Mouse (Mus musculus) C2C12 (cell line): ENCODE results near the gene Apba3. TPM values are rescaled to one million over a fixed set of nuclear protein-coding genes. Genes with fewer than 3 reads are reported as not detected.
A peak's percentile ranks its signal among the peaks of the same experiment; 100 is the strongest.
"Not testable (repeated sequence)": the region's sequence is repeated elsewhere in the genome, so short reads cannot be mapped to it uniquely, and the experiment has no call there.

Experiments
- H3K27me3 ChIP-seq: one replicate; pipeline ENCODE4 v1.6.1; 2011; ENCODE audit not compliant: control insufficient read depth, insufficient read depth, insufficient read length
- H3K36me3 ChIP-seq: one replicate; pipeline ENCODE4 v1.6.1; 2011; ENCODE audit not compliant: control insufficient read depth, insufficient read depth
- H3K4me3 ChIP-seq: one replicate; pipeline ENCODE4 v1.5.1; 2011; ENCODE audit warnings: mild to moderate bottlenecking, control low read depth; ENCODE audit not compliant: poor library complexity, insufficient read depth, severe bottlenecking
- H3K79me2 ChIP-seq: one replicate; pipeline ENCODE4 v1.6.1; 2011; ENCODE audit not compliant: control insufficient read depth, insufficient read depth
- H3K79me3 ChIP-seq: one replicate; pipeline ENCODE4 v1.6.1; 2011; ENCODE audit warnings: low read depth, control low read depth
- H3ac ChIP-seq: one replicate; pipeline ENCODE3; 2011; ENCODE audit warnings: low read depth; ENCODE audit not compliant: control insufficient read depth, insufficient read length
- CEBPB ChIP-seq: IDR thresholded peaks from one replicate; pipeline ENCODE4 v1.6.1; 2011; ENCODE audit warnings: low read depth, mild to moderate bottlenecking, control low read depth, moderate library complexity
- CTCF ChIP-seq: IDR thresholded peaks from one replicate; pipeline ENCODE4 v1.5.1; 2011; ENCODE audit not compliant: control insufficient read depth, insufficient read depth, insufficient read length
- MAX ChIP-seq: IDR thresholded peaks from one replicate; pipeline ENCODE4 v1.6.1; 2011; ENCODE audit warnings: mild to moderate bottlenecking, control low read depth
- MYOD1 ChIP-seq: IDR thresholded peaks from one replicate; pipeline ENCODE4 v1.6.1; 2011; ENCODE audit warnings: low read depth; ENCODE audit not compliant: control insufficient read depth, insufficient read length
- MYOG ChIP-seq: IDR thresholded peaks from one replicate; pipeline ENCODE4 v1.6.1; 2011; ENCODE audit not compliant: control insufficient read depth, insufficient read length; ENCODE audit errors: extremely low read depth
- long read RNA-seq, 2 experiments: library from polyadenylated mRNA; unstranded; transcript quantifications; one replicate each; pipeline ENCODE4 v2.0.0; 2019 to 2020
- polyA plus RNA-seq: library from polyadenylated mRNA; unstranded; fragments of >200 nt; fragmentation: generic; extraction: Trizol; gene quantifications from one replicate; pipeline ENCODE4 v1.2.1, GENCODE M21; 2012; ENCODE audit warnings: missing spikeins

Apba3 gene
- polyA plus RNA-seq = 103 TPM
- long read RNA-seq, experiment 1, transcript Apba3-201 (11 exons, 2,106 nt) = major isoform, 39 of 57 reads
- long read RNA-seq, experiment 1, partial matches to known transcripts = 8 of 57 reads
- long read RNA-seq, experiment 1, other reads (novel, unspliced or antisense) = 10 of 57 reads
- long read RNA-seq, experiment 2, transcript Apba3-201 (11 exons, 2,106 nt) = major isoform, 216 of 313 reads
- long read RNA-seq, experiment 2, partial matches to known transcripts = 34 of 313 reads
- long read RNA-seq, experiment 2, other reads (novel, unspliced or antisense) = 63 of 313 reads

DNA sequence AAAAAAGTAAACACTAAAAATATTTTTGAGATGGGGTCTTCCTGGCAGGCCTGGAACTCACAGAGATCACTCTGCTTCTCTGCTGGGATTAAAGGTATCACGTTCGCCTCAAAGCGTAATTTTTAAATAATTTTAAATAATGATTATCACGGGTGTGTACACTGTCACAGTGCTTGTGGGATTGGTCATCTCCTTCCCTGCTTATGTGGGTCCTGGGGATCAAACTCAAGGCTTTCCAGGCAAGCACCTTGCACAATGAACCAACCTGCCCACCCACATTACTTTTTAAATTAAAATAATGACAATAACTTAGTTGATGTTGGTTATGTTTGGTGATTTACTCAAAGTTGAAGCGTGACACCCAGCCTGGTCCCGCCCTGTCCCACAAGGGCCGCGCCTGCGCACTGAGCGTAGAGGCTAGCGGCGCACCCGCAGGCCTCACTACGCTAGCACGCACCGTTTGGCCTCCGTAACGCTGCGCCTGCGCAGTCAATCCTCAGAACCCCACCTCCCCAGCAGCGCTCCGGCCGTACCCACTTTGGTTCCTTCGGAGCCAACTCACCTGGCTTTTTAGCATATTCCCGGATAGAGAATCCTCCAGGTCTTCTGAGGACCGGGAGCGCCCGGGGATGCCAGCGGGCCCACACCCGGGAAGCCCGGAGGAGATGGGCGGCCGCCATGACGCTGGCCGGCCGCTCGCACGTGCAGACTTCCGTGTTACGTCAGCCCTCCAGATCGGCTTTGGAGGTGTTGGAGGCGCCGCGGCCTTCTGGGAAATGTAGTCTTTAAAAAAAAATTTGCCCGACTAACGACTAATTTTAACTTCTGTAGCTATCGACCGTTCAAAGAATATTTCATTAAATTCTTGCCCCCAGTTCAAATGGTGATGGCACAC lies at the start of gene Apba3, which contains the start of gene Mrpl54:
Gene Apba3, plus strand, starts transcription at position 750 of the 895 bp plus-strand sequence.
Gene Mrpl54, minus strand, starts transcription at position 724 of the 895 bp plus-strand sequence.
- Histone ChIP-seq H3K4me3 (peak within 1 kb of the TSS; percentile 48), H3K79me2 (peaks cover 41% of the 10 kb centered on the region), H3ac (peak within 1 kb of the TSS; percentile 55), H3K79me3 (peaks cover 13% of the 10 kb centered on the region), H3K36me3 (peaks cover 32% of the 10 kb centered on the region), H3K27me3 (no peaks in the 10 kb centered on the region)
- TF ChIP-seq CEBPB = peak; percentile 24
- TF ChIP-seq MYOG = no peak
- peak; percentile 96 for TF ChIP-seq MAX

DNA sequence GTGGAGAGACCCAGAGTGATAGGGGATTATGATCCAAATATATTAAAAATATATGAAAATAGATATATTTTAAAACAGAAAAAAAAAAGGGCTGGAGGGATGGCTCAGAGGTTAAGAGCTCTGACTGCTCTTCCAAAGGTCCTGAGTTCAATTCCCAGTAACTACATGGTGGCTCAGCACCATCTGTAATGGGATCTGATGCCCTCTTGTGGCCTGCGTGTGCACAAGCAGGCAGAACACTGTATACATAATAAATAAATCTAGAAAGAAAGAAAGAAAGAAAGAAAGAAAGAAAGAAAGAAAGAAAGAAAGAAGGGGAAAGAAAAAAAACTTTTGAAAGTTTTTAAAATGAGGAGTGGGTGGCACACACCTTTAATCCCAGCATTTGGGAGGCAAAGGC lies 49.5 kb upstream of the Apba3 start:
- H3K36me3 ChIP-seq, H3K79me2 ChIP-seq, H3K4me3 ChIP-seq, H3ac ChIP-seq, H3K79me3 ChIP-seq: not testable (repeated sequence)
- H3K27me3 ChIP-seq = peaks cover 12% of the 10 kb centered on the region
- TF ChIP-seq CTCF = peak; percentile 17

- TF ChIP-seq CTCF (peak; percentile 77), MYOD1 (no peak)
- no peak overlapping the region for H3K4me3 ChIP-seq
- H3K79me3 ChIP-seq = no peaks in the 10 kb centered on the region
- no peaks in the 10 kb centered on the region for H3K79me2 ChIP-seq
- no peak overlapping the region for H3ac ChIP-seq
- H3K36me3 ChIP-seq = no peaks in the 10 kb centered on the region
- H3K27me3 ChIP-seq = peaks cover 12% of the 10 kb centered on the region
Observed at GRCm38 (mm10) chr10:81217964-81218363, 48.8 kb upstream of the Apba3 start.

- H3K36me3 ChIP-seq = no peaks in the 10 kb centered on the region
- no peak overlapping the region for H3ac ChIP-seq
- no peak overlapping the region for H3K4me3 ChIP-seq
- H3K79me3 ChIP-seq = no peaks in the 10 kb centered on the region
- no peak for TF ChIP-seq MYOG
- TF ChIP-seq MAX = no peak
- no peak for TF ChIP-seq CTCF
- H3K79me2 ChIP-seq = no peaks in the 10 kb centered on the region
- H3K27me3 ChIP-seq = peaks cover 4% of the 10 kb centered on the region
Observed at GRCm38 (mm10) chr10:81221402-81222015, 45.3 kb upstream of the Apba3 start.

- H3K79me3 ChIP-seq, H3ac ChIP-seq, H3K36me3 ChIP-seq, H3K4me3 ChIP-seq, H3K79me2 ChIP-seq, H3K27me3 ChIP-seq: not testable (repeated sequence)
Observed at GRCm38 (mm10) chr10:81223731-81224130, 43.0 kb upstream of the Apba3 start.

DNA sequence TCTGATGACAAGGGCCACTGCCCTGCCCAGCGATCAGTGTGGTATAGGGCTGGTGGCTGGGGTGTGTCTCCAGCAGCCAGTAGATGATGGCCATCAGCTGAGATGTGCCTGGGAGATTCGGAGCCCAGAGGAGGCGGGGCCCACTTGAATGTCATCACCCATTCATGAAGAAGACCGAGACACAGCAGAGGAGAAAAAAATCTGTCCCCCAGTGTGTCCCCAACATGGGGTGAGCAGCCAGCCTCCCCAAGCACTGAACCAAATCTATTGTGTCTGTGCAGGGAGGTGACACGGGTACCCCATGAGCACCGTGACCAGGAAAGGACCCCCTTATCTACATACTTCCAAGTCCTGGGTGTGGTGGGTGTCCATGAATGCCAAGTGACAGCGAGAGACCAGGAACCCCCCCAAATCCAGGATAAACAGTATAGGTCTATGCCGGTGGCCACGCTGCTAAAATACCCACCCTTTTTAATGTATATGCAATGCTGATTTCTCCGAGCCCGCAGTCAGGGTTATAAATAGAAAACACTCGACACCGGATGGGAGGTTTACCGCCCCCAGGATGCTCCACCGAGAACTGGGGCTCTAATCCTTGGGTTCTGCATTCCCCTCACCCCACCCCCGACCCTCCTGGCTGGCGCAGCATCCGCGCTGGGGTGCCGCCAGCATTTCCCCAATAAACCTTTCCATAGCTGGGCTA lies 36.9 kb upstream of the Apba3 start:
- Histone ChIP-seq H3K4me3 (no peak overlapping the region), H3ac (no peak overlapping the region), H3K36me3 (no peaks in the 10 kb centered on the region), H3K79me2 (no peaks in the 10 kb centered on the region), H3K27me3 (no peaks in the 10 kb centered on the region), H3K79me3 (no peaks in the 10 kb centered on the region)
- TF ChIP-seq MYOD1 = no peak
